Mouse (Mus musculus) kidney, embryonic 15.5 days (tissue): Measurements from ENCODE around the gene Itga7. TPM values are rescaled to one million over a fixed set of nuclear protein-coding genes. Genes with fewer than 3 reads are reported as not detected.

Source experiments
- polyA plus RNA-seq: library from polyadenylated mRNA; unstranded; fragments of >200 nt; fragmentation: Nextera tagmentation; extraction: Ambion mirVana; gene quantifications from 2 replicates; pipeline ENCODE4 v1.2.1, GENCODE M21; 2015

Gene Itga7
- polyA plus RNA-seq, 1 experiment from 2014 or later = 3.6 TPM

Other genes with a start within 250 kb of the Itga7 start
- 71.4 and 72.3 TPM in 2 replicates for gene Rab5b, start 237.6 kb upstream of the Itga7 start, polyA plus RNA-seq
- 1.2 TPM in 2 replicates for gene Pmel, start 229.6 kb upstream of the Itga7 start, polyA plus RNA-seq
- 106 and 107 TPM in 2 replicates for gene Cdk2, start 228.8 kb upstream of the Itga7 start, polyA plus RNA-seq
- gene Dgka, start 189.0 kb upstream of the Itga7 start, polyA plus RNA-seq = 5.9 and 6.0 TPM in 2 replicates
- gene Pym1, start 185.9 kb upstream of the Itga7 start, polyA plus RNA-seq = 40.2 and 41.4 TPM in 2 replicates
- 0.73 and 1.6 TPM in 2 replicates for gene Mmp19, start 142.9 kb upstream of the Itga7 start, polyA plus RNA-seq
- gene Dnajc14, start 129.8 kb upstream of the Itga7 start, polyA plus RNA-seq = 54.0 and 56.0 TPM in 2 replicates
- 16.7 and 20.6 TPM in 2 replicates for gene Tmem198b, start 129.4 kb upstream of the Itga7 start, polyA plus RNA-seq
- gene Sarnp, start 116.5 kb upstream of the Itga7 start, polyA plus RNA-seq = 208 and 213 TPM in 2 replicates
- 80.9 and 83.4 TPM in 2 replicates for gene Ormdl2, start 112.2 kb upstream of the Itga7 start, polyA plus RNA-seq
- gene Gdf11, start 42.1 kb upstream of the Itga7 start, polyA plus RNA-seq = 7.2 and 8.7 TPM in 2 replicates
- gene Cd63, start 32.8 kb upstream of the Itga7 start, polyA plus RNA-seq = 671 and 731 TPM in 2 replicates
- gene Rdh5, start 10.9 kb upstream of the Itga7 start, polyA plus RNA-seq = 15.3 and 18.8 TPM in 2 replicates
- 220 and 231 TPM in 2 replicates for gene Bloc1s1, start 9.8 kb upstream of the Itga7 start, polyA plus RNA-seq
- 5.6 and 6.4 TPM in 2 replicates for gene Mettl7b, start 27.2 kb downstream of the Itga7 start, polyA plus RNA-seq
- not detected in 2 replicates for gene Olfr9, start 55.6 kb downstream of the Itga7 start, polyA plus RNA-seq
- gene Olfr763, start 77.0 kb downstream of the Itga7 start, polyA plus RNA-seq = not detected in 2 replicates
- not detected in 2 replicates for gene Olfr764-ps1, start 106.1 kb downstream of the Itga7 start, polyA plus RNA-seq
- gene Olfr765, start 116.2 kb downstream of the Itga7 start, polyA plus RNA-seq = not detected in 2 replicates
- not detected in 2 replicates for gene Olfr766-ps1, start 135.2 kb downstream of the Itga7 start, polyA plus RNA-seq
- gene Olfr767, start 149.1 kb downstream of the Itga7 start, polyA plus RNA-seq = not detected in 2 replicates
- gene Olfr768, start 165.6 kb downstream of the Itga7 start, polyA plus RNA-seq = not detected in 2 replicates
- not detected in 2 replicates for gene Olfr769, start 184.0 kb downstream of the Itga7 start, polyA plus RNA-seq
- gene Olfr770, start 205.2 kb downstream of the Itga7 start, polyA plus RNA-seq = not detected in 2 replicates
- gene Olfr771, start 230.9 kb downstream of the Itga7 start, polyA plus RNA-seq = not detected in 2 replicates
- not detected in 2 replicates for gene Olfr772, start 244.1 kb downstream of the Itga7 start, polyA plus RNA-seq